ENCODE assay signal across 8 mouse cellular contexts in genomic region chr4:123411732-123412527, GRCm38 (mm10).
DNase-seq lines count a peak whose midpoint lies in the region; ATAC-seq and TF ChIP-seq lines count a peak whose summit lies in the region.

No protein-coding gene starts in this region.

- peak overlapping the region; percentile 93 for H3K27ac ChIP-seq in embryonic facial prominence, embryonic 13.5 days
- peak overlapping the region; percentile 96 for H3K27ac ChIP-seq in limb, embryonic 13.5 days
- H3K27ac ChIP-seq in midbrain, embryonic 15.5 days, result peak overlapping the region; percentile 87
- H3K27ac ChIP-seq in spleen, adult 2 months (ENCODE audit: insufficient read depth, low read length), result peak overlapping the region; percentile 77

- H3K9ac ChIP-seq in embryonic facial prominence, embryonic 13.5 days, result peak overlapping the region; percentile 82
- peak overlapping the region; percentile 92 for H3K9ac ChIP-seq in limb, embryonic 13.5 days
- H3K9ac ChIP-seq in midbrain, embryonic 15.5 days, result peak overlapping the region; percentile 69

- peaks cover 58% of the 10 kb centered on the region for H3K4me1 ChIP-seq in embryonic facial prominence, embryonic 13.5 days
- peaks cover 59% of the 10 kb centered on the region for H3K4me1 ChIP-seq in limb, embryonic 13.5 days
- peaks cover 50% of the 10 kb centered on the region for H3K4me1 ChIP-seq in midbrain, embryonic 15.5 days
- H3K4me1 ChIP-seq in spleen, adult 2 months (ENCODE audit: control insufficient read depth, insufficient read depth, insufficient read length), result peaks cover 13% of the 10 kb centered on the region

- WGBS in embryonic facial prominence, embryonic 13.5 days, result under 1% methylated on average over 60 of the region's 69 CpGs
- WGBS in limb, embryonic 13.5 days, result under 1% methylated on average over 56 of the region's 69 CpGs
- WGBS in midbrain, embryonic 15.5 days, result under 1% methylated on average over 55 of the region's 69 CpGs
- 2% methylated on average over 68 of the region's 69 CpGs for WGBS in spleen, adult 2 months

- H3K27me3 ChIP-seq in embryonic facial prominence, embryonic 13.5 days, result no peaks in the 10 kb centered on the region
- no peaks in the 10 kb centered on the region for H3K27me3 ChIP-seq in limb, embryonic 13.5 days
- no peaks in the 10 kb centered on the region for H3K27me3 ChIP-seq in midbrain, embryonic 15.5 days (replicated peaks)
- H3K27me3 ChIP-seq in spleen, adult 2 months (ENCODE audit: control insufficient read depth, insufficient read depth, low read length), result no peaks in the 10 kb centered on the region

- TF ChIP-seq POLR2A in spleen, adult 2 months (IDR thresholded peaks at IDR 0.05; ENCODE audit: low read depth, low read length), result no peak

- H3K36me3 ChIP-seq in embryonic facial prominence, embryonic 13.5 days, result peaks cover 23% of the 10 kb centered on the region
- H3K36me3 ChIP-seq in limb, embryonic 13.5 days, result peaks cover 26% of the 10 kb centered on the region
- no peaks in the 10 kb centered on the region for H3K36me3 ChIP-seq in midbrain, embryonic 15.5 days (replicated peaks)
- no peaks in the 10 kb centered on the region; the same call in 1 of the 2 replicates for H3K36me3 ChIP-seq in spleen, adult 2 months (ENCODE audit: control insufficient read depth, insufficient read depth, low read length)

- peak overlapping the region; percentile 79 for H3K4me2 ChIP-seq in embryonic facial prominence, embryonic 13.5 days
- H3K4me2 ChIP-seq in limb, embryonic 13.5 days (replicated peaks), result peak overlapping the region; percentile 81
- peak overlapping the region; percentile 78 for H3K4me2 ChIP-seq in midbrain, embryonic 15.5 days

- peak overlapping the region; percentile 76 for H3K4me3 ChIP-seq in embryonic facial prominence, embryonic 13.5 days
- peak overlapping the region; percentile 80 for H3K4me3 ChIP-seq in limb, embryonic 13.5 days
- H3K4me3 ChIP-seq in midbrain, embryonic 15.5 days, result peak overlapping the region; percentile 74
- peak overlapping the region; percentile 61 for H3K4me3 ChIP-seq in spleen, adult 2 months (ENCODE audit: extremely low read depth, insufficient read depth, insufficient read length)

- no peak for TF ChIP-seq CTCF in spleen, adult 2 months (IDR thresholded peaks at IDR 0.05; ENCODE audit: extremely low read depth, insufficient read depth, insufficient read length, insufficient replicate concordance)

- DNase-seq in 416B (ENCODE audit: low read depth), result peak; percentile 80
- DNase-seq in adrenal gland, postnatal 4 days (ENCODE audit: low spot score in 2 of 2), result peak; percentile 71 to 79
- peak; percentile 90 for DNase-seq in heart, adult 8-10 months (ENCODE audit: low spot score)
- DNase-seq in kidney, adult 8-10 months, result peak; percentile 80 to 84
- peak in 1 of 2 experiments; percentile 55 for DNase-seq in spleen, adult 2 months (ENCODE audit: low read depth in 1 of 2, low spot score in 2 of 2)

- H3K9me3 ChIP-seq in embryonic facial prominence, embryonic 13.5 days, result no peaks in the 10 kb centered on the region
- no peaks in the 10 kb centered on the region for H3K9me3 ChIP-seq in limb, embryonic 13.5 days
- H3K9me3 ChIP-seq in midbrain, embryonic 15.5 days, result no peaks in the 10 kb centered on the region

- peak; percentile 95 for ATAC-seq in embryonic facial prominence, embryonic 13.5 days (ENCODE audit: insufficient number of reproducible peaks, insufficient read depth, low FRiP score, low TSS enrichment, low read depth)
- peak; percentile 94 for ATAC-seq in limb, embryonic 13.5 days (ENCODE audit: low FRiP score, low read depth)
- peak; percentile 95 for ATAC-seq in midbrain, embryonic 15.5 days (replicated peaks)
